Mouse (Mus musculus) erythroblast, embryonic 14.5 days (primary cell): ENCODE results near the gene Il12a.

ENCODE experiments used
- GATA1 ChIP-seq: IDR thresholded peaks from 2 replicates; pipeline ENCODE4 v1.6.1; 2012; ENCODE audit warnings: low read length, inconsistent platforms, mixed read lengths
- TAL1 ChIP-seq: IDR thresholded peaks from 3 replicates; pipeline ENCODE4 v1.6.1; 2012; ENCODE audit warnings: low read length, inconsistent platforms, mixed read lengths

- TF ChIP-seq GATA1 (no peak), TAL1 (no peak)
Observed at GRCm38 (mm10) chr3:68662386-68662785, 28.1 kb upstream of the Il12a start.
